Mouse (Mus musculus): ENCODE data around the gene Slc25a43. TPM values are rescaled to one million over a fixed set of nuclear protein-coding genes. Genes with fewer than 3 reads are reported as not detected.

Slc25a43 gene
- total RNA-seq, 2 experiments from 2014 or later, result 0.44 TPM; not detected in 1

GRCm38 (mm10) chrX:36819575-36819974 is 76.1 kb downstream of the Slc25a43 start:
- TF ChIP-seq CTCF (conservative IDR thresholded peaks at IDR 0.05), result no peak
- Histone ChIP-seq H3K27ac (no peak overlapping the region), H3K4me3 (no peak overlapping the region)
- no peak for DNase-seq (ENCODE audit: low spot score in 2 of 2)

GRCm38 (mm10) chrX:36820201-36820600 is 76.7 kb downstream of the Slc25a43 start:
- H3K27ac ChIP-seq, result no peak overlapping the region
- peak in 1 of 2 experiments; percentile 27 for DNase-seq (ENCODE audit: low spot score in 2 of 2)
- peak; percentile 79 for TF ChIP-seq CTCF (conservative IDR thresholded peaks at IDR 0.05)
- no peak overlapping the region for H3K4me3 ChIP-seq

GRCm38 (mm10) chrX:36823932-36824711 is 80.7 kb downstream of the Slc25a43 start:
- no peak for TF ChIP-seq CTCF (conservative IDR thresholded peaks at IDR 0.05)
- no peak overlapping the region for H3K4me3 ChIP-seq
- no peak for DNase-seq (ENCODE audit: low spot score in 2 of 2)
- H3K27ac ChIP-seq, result no peak overlapping the region

GRCm38 (mm10) chrX:36825032-36825431 is 81.6 kb downstream of the Slc25a43 start:
- no peak for TF ChIP-seq CTCF (conservative IDR thresholded peaks at IDR 0.05)
- DNase-seq (ENCODE audit: low spot score in 2 of 2), result no peak
- Histone ChIP-seq H3K27ac (no peak overlapping the region), H3K4me3 (no peak overlapping the region)

Other genes starting within 250 kb of the Slc25a43 start
- 100 to 1,000 TPM; 275 to 285 TPM for gene Pgrmc1, start 145.5 kb upstream of the Slc25a43 start, total RNA-seq (2021)
- gene Akap17b, start 98.3 kb upstream of the Slc25a43 start, total RNA-seq (2021), result 1 to 10 TPM; 8.7 to 9.0 TPM
- 100 to 1,000 TPM; 325 to 333 TPM for gene Slc25a5, start 52.0 kb downstream of the Slc25a43 start, total RNA-seq (2021)
- gene Ube2a, start 130.2 kb downstream of the Slc25a43 start, total RNA-seq (2021), result 10 to 100 TPM; 52.0 to 53.8 TPM
- gene C330007P06Rik, start 130.5 kb downstream of the Slc25a43 start, total RNA-seq (2021), result 10 to 100 TPM; 40.4 TPM
- gene Nkrf, start 159.2 kb downstream of the Slc25a43 start, total RNA-seq (2021), result 10 to 100 TPM; 29.7 to 32.2 TPM
- gene Sept6, start 248.1 kb downstream of the Slc25a43 start, total RNA-seq (2021), result 10 to 100 TPM; 50.4 to 51.9 TPM

All from layer of hippocampus, adult 2 months (tissue).